ENCODE assay signal across 14 mouse cellular contexts in genomic region chr8:71579476-71579875, GRCm38 (mm10). TPM values are rescaled to one million over a fixed set of nuclear protein-coding genes. Genes with fewer than 3 reads are reported as not detected.
DNase-seq lines count a peak whose midpoint lies in the region; ATAC-seq lines count a peak whose summit lies in the region.
"Had no signal": no experiment of that assay in that cellular context is flagged by ENCODE, and none has a peak within 500 bp of the region (broad histone marks: within the 10 kb centered on the region; RNA-seq: fewer than 3 reads in every experiment).

No protein-coding gene starts in this region.

- 0 out of 2 replicates have a peak overlapping the region, but pooled peaks have one; percentile 31 for H3K27ac ChIP-seq in hindbrain, embryonic 15.5 days (replicated peaks)
- H3K27ac ChIP-seq in hindbrain, embryonic 14.5 days, result no peak overlapping the region
- H3K27ac ChIP-seq: forebrain, embryonic 12.5 days; liver, embryonic 15.5 days had no signal

- H3K4me2 ChIP-seq in hindbrain, embryonic 15.5 days, result no peak overlapping the region
- no peak overlapping the region for H3K4me2 ChIP-seq in hindbrain, embryonic 14.5 days (replicated peaks)
- H3K4me2 ChIP-seq: forebrain, embryonic 12.5 days; liver, embryonic 15.5 days; midbrain, embryonic 11.5 days had no signal

- 82% methylated on average over 14 of the region's 14 CpGs for WGBS in hindbrain, embryonic 15.5 days
- 78% methylated on average over 14 of the region's 14 CpGs for WGBS in hindbrain, embryonic 14.5 days

- no peak overlapping the region for H3K9ac ChIP-seq in hindbrain, embryonic 15.5 days
- no peak overlapping the region for H3K9ac ChIP-seq in hindbrain, embryonic 14.5 days
- H3K9ac ChIP-seq: forebrain, embryonic 12.5 days; liver, embryonic 15.5 days had no signal

- peaks cover 6% of the 10 kb centered on the region; the same call in 1 of the 2 replicates for H3K4me1 ChIP-seq in hindbrain, embryonic 15.5 days (replicated peaks)
- H3K4me1 ChIP-seq in hindbrain, embryonic 14.5 days (replicated peaks; ENCODE audit: control insufficient read depth, insufficient read depth, low read length), result no peaks in the 10 kb centered on the region
- H3K4me1 ChIP-seq: liver, embryonic 15.5 days had no signal

- DNase-seq in adrenal gland, adult 2 months, result peak; percentile 89
- DNase-seq in adrenal gland, adult 18-20 months (ENCODE audit: low spot score in 2 of 2), result no peak
- DNase-seq in hindbrain, embryonic 14.5 days (ENCODE audit: low spot score), result no peak
- DNase-seq in adrenal gland, adult 8-10 months, result peak; percentile 80
- DNase-seq in gastrocnemius, postnatal 36 days, result peak; percentile 59 to 73
- DNase-seq in spleen, postnatal 36 days (ENCODE audit: low spot score in 2 of 2), result no peak
- DNase-seq in urinary bladder, postnatal 25 days (ENCODE audit: low spot score), result no peak
- DNase-seq: embryo, embryonic 11 days had no signal

- H3K9me3 ChIP-seq in hindbrain, embryonic 15.5 days, result no peaks in the 10 kb centered on the region
- no peaks in the 10 kb centered on the region for H3K9me3 ChIP-seq in hindbrain, embryonic 14.5 days (ENCODE audit: control insufficient read depth, low read length)
- H3K9me3 ChIP-seq: forebrain, embryonic 12.5 days; liver, embryonic 15.5 days had no signal

- intact Hi-C loops in gastrocnemius, postnatal 36 days (cut with DNase I), result no loop called here

- no peak overlapping the region for H3K4me3 ChIP-seq in hindbrain, embryonic 15.5 days
- H3K4me3 ChIP-seq in hindbrain, embryonic 14.5 days (replicated peaks; ENCODE audit: low read length), result no peak overlapping the region
- H3K4me3 ChIP-seq: forebrain, embryonic 12.5 days; liver, embryonic 15.5 days had no signal

- peaks cover 24% of the 10 kb centered on the region for H3K36me3 ChIP-seq in hindbrain, embryonic 15.5 days
- peaks cover 32% of the 10 kb centered on the region for H3K36me3 ChIP-seq in hindbrain, embryonic 14.5 days (replicated peaks; ENCODE audit: control insufficient read depth, insufficient read depth)
- H3K36me3 ChIP-seq: liver, embryonic 15.5 days had no signal

- ATAC-seq in hindbrain, embryonic 15.5 days (ENCODE audit: low FRiP score, low read depth), result no peak
- no peak for ATAC-seq in hindbrain, embryonic 14.5 days (ENCODE audit: low FRiP score)

- H3K27me3 ChIP-seq in hindbrain, embryonic 15.5 days, result no peaks in the 10 kb centered on the region
- H3K27me3 ChIP-seq in hindbrain, embryonic 14.5 days (ENCODE audit: control insufficient read depth, insufficient read depth, low read length), result no peaks in the 10 kb centered on the region
- H3K27me3 ChIP-seq: liver, embryonic 15.5 days; Patski had no signal

RNA-seq across cellular contexts. Expression of gene Slc27a1, which starts 10.8 kb away (rescaled TPM):
- total RNA-seq in adrenal gland, adult 2 months (2021), result 100 to 1,000 TPM; 195 to 212 TPM
- 479 and 725 TPM in 2 replicates for polyA plus RNA-seq in adrenal gland, adult 2 months (2012; rRNA removed)
- total RNA-seq in adrenal gland, adult 18-20 months (2021), result 100 to 1,000 TPM; 141 to 234 TPM
- polyA plus RNA-seq in hindbrain, embryonic 15.5 days (2015; fragmentation: Nextera tagmentation; extraction: Ambion mirVana), result 83.9 and 87.4 TPM in 2 replicates
- polyA plus RNA-seq in hindbrain, embryonic 14.5 days (2014; fragmentation: Nextera tagmentation; extraction: Ambion mirVana), result 41.6 and 57.3 TPM in 2 replicates
- 100 to 1,000 TPM; 141 to 186 (median 160) TPM for total RNA-seq in adrenal gland, adult 8-10 months (2022)
- total RNA-seq in gastrocnemius, postnatal 36 days (2021), result 10 to 100 TPM; 55.9 to 77.1 TPM

RNA-seq across cellular contexts. Expression of gene Pgls, which starts 12.5 kb away (rescaled TPM):
- 100 to 1,000 TPM; 125 to 142 TPM for total RNA-seq in adrenal gland, adult 2 months (2021)
- polyA plus RNA-seq in adrenal gland, adult 2 months (2012; rRNA removed), result 675 and 694 TPM in 2 replicates
- 100 to 1,000 TPM; 122 to 137 TPM for total RNA-seq in adrenal gland, adult 18-20 months (2021)
- 224 and 233 TPM in 2 replicates for polyA plus RNA-seq in hindbrain, embryonic 15.5 days (2015; fragmentation: Nextera tagmentation; extraction: Ambion mirVana)
- 243 and 246 TPM in 2 replicates for polyA plus RNA-seq in hindbrain, embryonic 14.5 days (2014; fragmentation: Nextera tagmentation; extraction: Ambion mirVana)
- total RNA-seq in adrenal gland, adult 8-10 months (2022), result 100 to 1,000 TPM; 116 to 141 (median 124) TPM
- 10 to 100 TPM; 25.6 to 26.1 TPM for total RNA-seq in gastrocnemius, postnatal 36 days (2021)

RNA-seq across cellular contexts. Expression of gene Nxnl1, which starts 13.1 kb away (rescaled TPM):
- 1 to 10 TPM; 1.2 to 1.6 TPM for total RNA-seq in adrenal gland, adult 2 months (2021)
- 0.26 and 0.54 TPM in 2 replicates for polyA plus RNA-seq in adrenal gland, adult 2 months (2012; rRNA removed)
- 1 to 10 TPM in 1 of 2 experiments, under 1 TPM in 1; 0.64 to 1.0 TPM for total RNA-seq in adrenal gland, adult 18-20 months (2021)
- polyA plus RNA-seq in hindbrain, embryonic 15.5 days (2015; fragmentation: Nextera tagmentation; extraction: Ambion mirVana), result 0.06 and 0.08 TPM in 2 replicates
- polyA plus RNA-seq in hindbrain, embryonic 14.5 days (2014; fragmentation: Nextera tagmentation; extraction: Ambion mirVana), result 0.13 TPM in 1 of 2 replicates, not detected in the other
- total RNA-seq in adrenal gland, adult 8-10 months (2022), result 1 to 10 TPM in 1 of 4 experiments, under 1 TPM in 3; 0.40 to 1.3 (median 0.49) TPM
- total RNA-seq in gastrocnemius, postnatal 36 days (2021), result under 1 TPM; 0.10 TPM
- total RNA-seq: left cerebral cortex, postnatal 10 days had no signal
- polyA plus RNA-seq: forebrain, embryonic 12.5 days; liver, embryonic 15.5 days; midbrain, embryonic 11.5 days had no signal

RNA-seq across cellular contexts. Expression of gene Fam129c, which starts 18.0 kb away (rescaled TPM):
- total RNA-seq in adrenal gland, adult 2 months (2021), result 1 to 10 TPM; 2.1 to 2.5 TPM
- polyA plus RNA-seq in adrenal gland, adult 2 months (2012; rRNA removed), result 2.0 and 2.5 TPM in 2 replicates
- total RNA-seq in adrenal gland, adult 18-20 months (2021), result 1 to 10 TPM; 2.9 to 3.5 TPM
- 6.5 and 8.9 TPM in 2 replicates for polyA plus RNA-seq in hindbrain, embryonic 15.5 days (2015; fragmentation: Nextera tagmentation; extraction: Ambion mirVana)
- polyA plus RNA-seq in hindbrain, embryonic 14.5 days (2014; fragmentation: Nextera tagmentation; extraction: Ambion mirVana), result 5.2 and 5.7 TPM in 2 replicates
- 1 to 10 TPM; 1.5 to 3.0 (median 2.3) TPM for total RNA-seq in adrenal gland, adult 8-10 months (2022)
- under 1 TPM; 0.71 to 0.76 TPM for total RNA-seq in gastrocnemius, postnatal 36 days (2021)

RNA-seq across cellular contexts. Expression of gene Tmem221, which starts 20.8 kb away (rescaled TPM):
- 1 to 10 TPM; 4.1 to 6.8 TPM for total RNA-seq in adrenal gland, adult 2 months (2021)
- polyA plus RNA-seq in adrenal gland, adult 2 months (2012; rRNA removed), result 31.6 and 35.2 TPM in 2 replicates
- 1 to 10 TPM; 3.6 to 7.4 TPM for total RNA-seq in adrenal gland, adult 18-20 months (2021)
- polyA plus RNA-seq in hindbrain, embryonic 15.5 days (2015; fragmentation: Nextera tagmentation; extraction: Ambion mirVana), result 0.21 and 0.38 TPM in 2 replicates
- 0.32 TPM in 1 of 2 replicates, not detected in the other for polyA plus RNA-seq in hindbrain, embryonic 14.5 days (2014; fragmentation: Nextera tagmentation; extraction: Ambion mirVana)
- total RNA-seq in adrenal gland, adult 8-10 months (2022), result 1 to 10 TPM; 5.1 to 7.0 (median 5.8) TPM
- total RNA-seq in gastrocnemius, postnatal 36 days (2021), result under 1 TPM in 1 of 2 experiments, not detected in 1; 0.15 TPM
- total RNA-seq: left cerebral cortex, postnatal 10 days had no signal

Comparison
In these comparisons a context has a peak if more than half of its experiments do, and no peak if none do; other contexts are left out.
1. DNase-seq: peak in adrenal gland, adult 2 months (single experiment), adrenal gland, adult 8-10 months (single experiment) and gastrocnemius, postnatal 36 days (2 of 2); none in adrenal gland, adult 18-20 months (0 of 2), hindbrain, embryonic 14.5 days (single experiment), spleen, postnatal 36 days (0 of 2) and urinary bladder, postnatal 25 days (single experiment).
2. RNA of gene Pgls, which starts 12.5 kb away (total RNA-seq): 125 to 142 TPM in adrenal gland, adult 2 months, 122 to 137 TPM in adrenal gland, adult 18-20 months and 116 to 141 TPM in adrenal gland, adult 8-10 months; 25.6 to 26.1 TPM in gastrocnemius, postnatal 36 days; every median in the first group is over 4 times any median in the second.